Mouse (Mus musculus) left cerebral cortex, postnatal 10 days (tissue): ENCODE measurements around the gene Gm28036. TPM values are rescaled to one million over a fixed set of nuclear protein-coding genes. Genes with fewer than 3 reads are reported as not detected.

Experiments
- total RNA-seq, 2 experiments: library from RNA; stranded (reverse); gene quantifications; 2 replicates each; pipeline ENCODE4 v1.2.3; 2021

Gm28036 gene
- total RNA-seq, 2 experiments from 2014 or later: 23.4 to 28.0 TPM

Other genes with a start within 250 kb of the Gm28036 start
- 10 to 100 TPM; 51.8 to 52.9 TPM for gene Uqcc1, start 196.8 kb downstream of the Gm28036 start, total RNA-seq
- not detected for gene Gm15557, start 186.4 kb downstream of the Gm28036 start, total RNA-seq
- 1 to 10 TPM in 1 of 2 experiments, under 1 TPM in 1; 0.77 to 1.0 TPM for gene Gdf5, start 181.7 kb downstream of the Gm28036 start, total RNA-seq
- gene Cep250, start 170.6 kb downstream of the Gm28036 start, total RNA-seq: 10 to 100 TPM; 16.2 to 17.5 TPM
- gene 6430550D23Rik, start 119.1 kb downstream of the Gm28036 start, total RNA-seq: 1 to 10 TPM in 1 of 2 experiments, under 1 TPM in 1; 0.34 to 1.0 TPM
- gene Ergic3, start 119.0 kb downstream of the Gm28036 start, total RNA-seq: 100 to 1,000 TPM; 217 to 229 TPM
- gene Fer1l4, start 74.1 kb downstream of the Gm28036 start, total RNA-seq: under 1 TPM in 1 of 2 experiments, not detected in 1; 0.14 TPM
- 1 to 10 TPM; 6.9 TPM for gene Spag4, start 61.9 kb downstream of the Gm28036 start, total RNA-seq
- 10 to 100 TPM; 21.0 to 24.1 TPM for gene Cpne1, start 15.1 kb downstream of the Gm28036 start, total RNA-seq
- 10 to 100 TPM; 32.3 to 33.6 TPM for gene Rbm12, start 15.1 kb downstream of the Gm28036 start, total RNA-seq
- gene Romo1, start 16.9 kb upstream of the Gm28036 start, total RNA-seq: 100 to 1,000 TPM; 216 to 223 TPM
- 10 to 100 TPM; 30.7 to 31.5 TPM for gene Nfs1, start 17.1 kb upstream of the Gm28036 start, total RNA-seq
- 100 to 1,000 TPM; 273 to 301 TPM for gene Rbm39, start 53.1 kb upstream of the Gm28036 start, total RNA-seq
- 10 to 100 TPM; 66.0 to 66.6 TPM for gene Phf20, start 69.4 kb upstream of the Gm28036 start, total RNA-seq
- gene Cnbd2, start 185.2 kb upstream of the Gm28036 start, total RNA-seq: 1 to 10 TPM; 4.7 to 6.7 TPM
- gene Scand1, start 185.6 kb upstream of the Gm28036 start, total RNA-seq: 100 to 1,000 TPM; 105 to 117 TPM